Mouse (Mus musculus): ENCODE measurements around the gene Tgfbr3l.

Gene Tgfbr3l

GRCm38 (mm10) chr8:4247951-4248540, at the start of gene Tgfbr3l:
Tgfbr3l (plus strand) TSS chr8:4248214.
- DNase-seq (ENCODE audit: low spot score): no peak

- no peak for DNase-seq (ENCODE audit: low spot score)
These were observed 46.7 kb upstream of the Tgfbr3l start for GRCm38 (mm10) chr8:4201321-4201720.

GRCm38 (mm10) chr8:4205246-4206123, 42.5 kb upstream of the Tgfbr3l start:
- no peak for DNase-seq (ENCODE audit: low spot score)

- peak; percentile 38 for DNase-seq (ENCODE audit: low spot score)
These were observed 41.6 kb upstream of the Tgfbr3l start for GRCm38 (mm10) chr8:4206182-4207015.

- no peak for DNase-seq (ENCODE audit: low spot score)
These were observed 41.0 kb upstream of the Tgfbr3l start for GRCm38 (mm10) chr8:4207016-4207350.

- no peak for DNase-seq (ENCODE audit: low spot score)
These were observed 36.9 kb upstream of the Tgfbr3l start for GRCm38 (mm10) chr8:4211097-4211496.

- DNase-seq (ENCODE audit: low spot score): no peak
These were observed 35.2 kb upstream of the Tgfbr3l start for GRCm38 (mm10) chr8:4212809-4213209.

- DNase-seq (ENCODE audit: low spot score): no peak
These were observed 34.6 kb upstream of the Tgfbr3l start for GRCm38 (mm10) chr8:4213210-4214005.

- peak; percentile 48 for DNase-seq (ENCODE audit: low spot score)
These were observed 33.7 kb upstream of the Tgfbr3l start for GRCm38 (mm10) chr8:4214006-4214980.

- no peak for DNase-seq (ENCODE audit: low spot score)
These were observed 31.7 kb upstream of the Tgfbr3l start for GRCm38 (mm10) chr8:4216296-4216695.

- no peak for DNase-seq (ENCODE audit: low spot score)
These were observed 31.0 kb upstream of the Tgfbr3l start, which contains the start of gene Prr36 for GRCm38 (mm10) chr8:4216791-4217621. Prr36 (minus strand) TSS chr8:4217459.

- DNase-seq (ENCODE audit: low spot score): no peak
These were observed 28.4 kb upstream of the Tgfbr3l start for GRCm38 (mm10) chr8:4219617-4220016.

GRCm38 (mm10) chr8:4222059-4222458, 26.0 kb upstream of the Tgfbr3l start:
- no peak for DNase-seq (ENCODE audit: low spot score)

- no peak for DNase-seq (ENCODE audit: low spot score)
These were observed 21.7 kb upstream of the Tgfbr3l start for GRCm38 (mm10) chr8:4226323-4226722.

GRCm38 (mm10) chr8:4226739-4227347, 21.2 kb upstream of the Tgfbr3l start, which contains the start of gene Lrrc8e:
Lrrc8e (plus strand) TSS chr8:4226827.
- DNase-seq (ENCODE audit: low spot score): no peak

- no peak for DNase-seq (ENCODE audit: low spot score)
These were observed 20.1 kb upstream of the Tgfbr3l start for GRCm38 (mm10) chr8:4227919-4228318.

GRCm38 (mm10) chr8:4229784-4230183, 18.2 kb upstream of the Tgfbr3l start:
- no peak for DNase-seq (ENCODE audit: low spot score)

- DNase-seq (ENCODE audit: low spot score): no peak
These were observed 17.2 kb upstream of the Tgfbr3l start for GRCm38 (mm10) chr8:4230612-4231351.

Measured in c-Kit-positive CD71-positive TER-119-positive erythroid progenitor cells, embryonic 14.5 days (primary cell).